Mouse (Mus musculus) skeletal muscle tissue, adult 2 months (tissue): ENCODE data around the gene Nup210.
"Not testable (repeated sequence)": the region's sequence is repeated elsewhere in the genome, so short reads cannot be mapped to it uniquely, and the experiment has no call there.

ENCODE experiments used
- DNase-seq: peaks from one replicate; pipeline ENCODE4 v3.0.0-alpha.2; 2012; ENCODE audit warnings: low read depth, low spot score

Nup210 gene

DNA sequence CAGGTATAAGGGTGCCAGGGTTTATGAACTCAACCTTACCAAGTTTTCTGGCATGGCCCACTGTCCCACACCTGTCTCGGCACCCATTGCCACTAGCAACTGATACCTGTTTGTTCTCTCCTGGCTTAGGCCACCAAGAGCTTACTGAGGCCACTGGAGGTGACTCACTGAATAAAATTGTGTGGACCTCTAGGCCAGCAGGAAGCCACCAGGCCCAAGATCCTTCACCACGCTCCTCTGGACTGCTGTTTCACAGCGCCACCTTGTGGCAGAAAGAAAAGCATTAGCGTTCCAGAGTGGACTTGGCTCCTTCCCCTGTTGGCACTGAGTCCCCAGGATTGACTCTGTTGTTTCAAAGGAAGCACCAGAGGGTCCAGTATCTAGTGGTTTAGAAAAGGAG lies 23.2 kb upstream of the Nup210 start:
- DNase-seq: peak; percentile 84

- DNase-seq: no peak
These were observed 20.8 kb upstream of the Nup210 start for GRCm38 (mm10) chr6:91137343-91137956.

GRCm38 (mm10) chr6:91130856-91131255 lies 14.2 kb upstream of the Nup210 start:
- no peak for DNase-seq

DNA sequence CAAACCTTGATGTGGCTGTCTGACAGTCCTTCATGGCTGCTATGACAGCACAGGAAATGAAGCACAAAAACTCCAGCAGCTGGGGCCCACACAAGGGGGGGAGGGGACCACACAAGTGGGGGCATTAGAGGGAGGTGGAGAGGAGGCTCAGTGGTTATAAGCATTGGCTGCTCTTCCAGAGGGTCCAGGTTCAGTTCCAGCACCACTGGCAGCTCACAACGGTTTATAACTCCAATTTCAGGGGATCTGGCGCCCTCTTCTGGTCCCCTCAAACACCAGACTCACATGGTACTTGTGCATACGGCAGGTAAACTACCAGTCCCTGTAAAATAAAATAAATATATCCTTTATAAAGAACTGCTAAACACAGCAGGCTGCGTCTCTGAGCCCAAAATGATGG lies 12.4 kb upstream of the Nup210 start:
- no peak for DNase-seq

DNA sequence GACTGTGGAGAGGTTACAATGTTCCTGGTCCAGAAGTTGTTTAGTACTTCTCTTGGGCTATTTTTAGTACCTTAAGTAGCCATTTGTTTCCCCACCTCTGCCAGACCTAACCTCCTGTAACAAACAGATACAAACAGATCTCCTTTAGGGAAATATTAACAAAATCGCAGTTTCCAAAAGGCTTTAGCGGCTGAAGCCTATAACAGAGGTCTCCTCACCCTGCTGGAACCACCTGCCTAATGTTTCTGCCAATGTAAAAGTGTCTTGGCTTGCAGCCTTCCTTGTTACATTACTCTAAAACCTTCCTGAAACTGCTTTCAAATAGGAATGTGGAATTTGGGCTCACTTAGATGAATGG lies 8.6 kb upstream of the Nup210 start:
- no peak for DNase-seq

GRCm38 (mm10) chr6:91124286-91125227 lies 7.9 kb upstream of the Nup210 start:
- no peak for DNase-seq

DNA sequence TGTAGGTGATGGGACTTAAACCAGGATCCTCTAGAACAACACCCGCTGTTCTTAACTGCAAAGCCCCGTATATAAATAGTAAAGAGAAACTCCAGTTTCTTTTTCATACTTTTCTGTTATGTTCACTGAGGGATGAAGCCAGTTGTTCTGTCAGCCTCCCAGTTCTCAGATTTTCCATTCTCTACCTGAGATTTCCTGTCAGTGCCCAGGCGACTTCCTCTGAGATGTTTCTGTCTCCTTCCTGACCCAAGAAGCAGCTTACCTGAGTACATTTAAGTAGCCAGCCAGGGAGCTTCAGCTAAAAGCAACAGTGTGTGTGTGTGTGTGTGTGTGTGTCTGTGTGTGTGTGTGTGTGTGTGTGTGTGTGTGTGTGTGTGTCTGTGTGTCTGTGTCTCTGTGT lies 6.8 kb upstream of the Nup210 start:
- no peak for DNase-seq

- DNase-seq: not testable (repeated sequence)
These were observed 4.5 kb upstream of the Nup210 start for GRCm38 (mm10) chr6:91121089-91121488.

- no peak for DNase-seq
These were observed 3.6 kb upstream of the Nup210 start for GRCm38 (mm10) chr6:91120206-91120605.

DNA sequence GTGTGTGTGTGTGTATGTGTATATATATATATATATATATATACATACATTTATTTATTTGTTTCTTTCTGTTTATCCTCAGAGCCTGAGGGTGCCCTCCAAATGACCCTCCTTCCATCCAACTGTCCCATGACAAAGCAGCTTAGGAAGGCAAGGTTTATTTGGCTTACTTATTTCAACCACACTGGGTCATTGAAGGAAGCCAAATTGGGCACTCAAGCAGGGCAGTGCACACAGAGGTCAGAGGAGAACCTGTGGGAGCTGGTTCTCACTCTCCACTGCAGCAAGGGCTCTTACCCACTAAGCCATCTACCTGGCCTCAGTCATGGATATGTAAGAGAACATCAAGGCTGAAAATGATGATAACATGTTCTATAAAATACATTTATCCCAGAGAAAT lies 1.9 kb upstream of the Nup210 start:
- DNase-seq: no peak

DNA sequence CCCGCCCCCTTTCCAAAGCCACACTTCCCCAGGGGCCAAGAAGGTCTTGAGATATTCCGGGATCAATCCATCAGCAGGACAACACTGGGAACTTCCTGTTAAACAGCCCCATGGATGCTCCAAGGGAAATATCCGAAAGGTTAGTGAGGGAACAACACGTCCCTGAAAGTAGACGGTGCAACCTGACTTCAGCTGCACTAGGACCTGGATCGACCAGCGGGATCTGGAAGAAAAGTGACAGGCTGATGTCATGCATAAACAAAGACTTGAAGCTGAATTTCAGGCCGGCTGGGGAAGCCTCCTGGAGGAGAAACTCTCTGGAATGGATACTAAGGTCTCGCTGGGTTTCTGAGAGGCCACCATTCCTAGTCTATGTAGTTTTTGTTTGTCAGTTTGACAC lies 520 bp upstream of the Nup210 start:
- no peak for DNase-seq

- no peak for DNase-seq
These were observed 776 bp downstream of the Nup210 start for GRCm38 (mm10) chr6:91115863-91116243.

DNA sequence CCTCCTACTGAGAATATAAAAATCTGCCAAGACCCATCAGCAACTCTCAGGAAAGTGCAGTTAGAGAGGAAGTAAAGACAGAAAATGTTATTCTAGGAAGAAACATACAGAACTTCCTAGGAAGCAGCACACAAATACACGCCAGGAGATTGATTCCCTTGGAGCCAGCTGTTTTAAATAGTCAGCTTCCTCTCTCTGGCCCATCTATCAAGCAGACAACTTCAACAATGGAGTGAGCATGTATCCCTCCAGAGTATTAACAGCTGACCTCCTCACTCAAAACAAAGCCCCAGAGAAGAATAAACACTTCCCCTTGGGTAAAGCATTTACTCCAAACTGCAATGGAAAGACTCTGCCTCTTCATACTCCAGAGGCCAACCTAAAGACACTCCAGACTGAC lies 1.5 kb downstream of the Nup210 start:
- no peak for DNase-seq

DNA sequence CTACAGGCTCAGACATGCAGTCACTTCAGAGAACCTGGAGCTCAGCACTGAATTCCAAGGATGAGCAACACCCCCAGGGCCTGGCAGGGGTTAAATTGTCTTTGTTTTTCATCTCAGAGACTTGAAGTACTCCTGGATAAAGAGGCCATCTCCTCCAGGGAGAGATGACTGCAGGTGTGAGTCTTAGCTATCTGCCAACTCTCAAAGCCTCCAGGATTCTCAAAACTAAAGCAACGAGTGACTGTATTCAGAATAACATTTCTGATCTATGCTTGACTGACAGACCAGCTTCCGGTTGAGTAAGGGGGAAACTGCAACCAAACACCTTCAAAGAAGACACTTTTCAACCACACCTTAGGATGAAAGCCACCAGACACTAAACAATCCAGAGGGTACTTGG lies 1.9 kb downstream of the Nup210 start:
- DNase-seq: no peak

DNA sequence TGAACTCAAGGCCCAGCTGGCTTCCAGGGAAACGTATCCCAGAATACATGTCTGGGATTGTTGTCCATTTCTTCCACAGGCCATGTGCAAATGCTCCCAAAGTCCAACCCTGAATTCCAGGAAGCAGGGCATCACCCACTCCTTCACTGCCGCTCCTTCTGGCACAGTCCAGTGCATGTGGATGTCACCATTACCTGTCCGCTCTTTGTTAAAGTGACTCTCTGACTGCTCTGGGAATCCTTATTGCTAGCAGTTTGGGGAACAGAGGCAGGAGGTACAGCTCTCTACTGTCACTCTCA lies 4.7 kb downstream of the Nup210 start:
- DNase-seq: no peak

DNA sequence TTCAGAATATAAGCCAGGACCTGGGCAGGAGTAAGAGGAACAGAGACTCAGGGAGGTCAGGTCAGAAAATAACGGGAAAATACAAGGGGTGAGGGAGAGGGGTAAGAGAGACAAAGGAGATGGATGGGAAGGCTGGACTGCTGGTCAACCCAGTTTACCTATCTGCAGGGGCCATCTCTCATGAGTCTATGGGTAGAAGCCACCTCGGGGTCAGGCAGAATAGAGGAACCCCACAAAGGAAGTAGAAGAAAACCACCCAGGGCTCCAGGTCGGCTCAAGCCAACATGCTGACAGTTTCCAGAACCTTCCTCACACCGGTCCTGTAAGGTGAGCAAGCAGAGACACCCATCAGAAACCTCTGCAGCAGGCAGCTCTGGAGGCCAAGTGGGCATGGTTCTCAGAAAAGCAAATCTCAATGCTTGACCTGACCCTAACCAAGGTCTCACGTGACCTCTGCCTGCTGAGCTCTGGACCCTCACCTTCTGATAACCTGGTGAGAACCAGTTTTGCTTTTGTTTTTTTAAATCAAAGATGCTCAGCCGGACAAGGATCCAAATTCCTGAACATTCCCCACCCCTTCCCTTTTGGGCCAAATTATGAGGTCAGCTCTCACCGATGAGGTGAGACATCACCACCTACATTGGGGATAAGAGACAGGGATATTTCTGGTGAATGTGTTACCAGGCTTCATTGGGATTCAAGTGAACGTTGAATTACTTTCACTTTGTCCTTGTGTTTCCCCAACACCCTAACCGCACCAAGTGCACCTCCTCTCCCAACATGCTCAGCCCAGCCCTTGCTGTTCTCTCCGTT lies 5.3 kb downstream of the Nup210 start:
- no peak for DNase-seq

DNA sequence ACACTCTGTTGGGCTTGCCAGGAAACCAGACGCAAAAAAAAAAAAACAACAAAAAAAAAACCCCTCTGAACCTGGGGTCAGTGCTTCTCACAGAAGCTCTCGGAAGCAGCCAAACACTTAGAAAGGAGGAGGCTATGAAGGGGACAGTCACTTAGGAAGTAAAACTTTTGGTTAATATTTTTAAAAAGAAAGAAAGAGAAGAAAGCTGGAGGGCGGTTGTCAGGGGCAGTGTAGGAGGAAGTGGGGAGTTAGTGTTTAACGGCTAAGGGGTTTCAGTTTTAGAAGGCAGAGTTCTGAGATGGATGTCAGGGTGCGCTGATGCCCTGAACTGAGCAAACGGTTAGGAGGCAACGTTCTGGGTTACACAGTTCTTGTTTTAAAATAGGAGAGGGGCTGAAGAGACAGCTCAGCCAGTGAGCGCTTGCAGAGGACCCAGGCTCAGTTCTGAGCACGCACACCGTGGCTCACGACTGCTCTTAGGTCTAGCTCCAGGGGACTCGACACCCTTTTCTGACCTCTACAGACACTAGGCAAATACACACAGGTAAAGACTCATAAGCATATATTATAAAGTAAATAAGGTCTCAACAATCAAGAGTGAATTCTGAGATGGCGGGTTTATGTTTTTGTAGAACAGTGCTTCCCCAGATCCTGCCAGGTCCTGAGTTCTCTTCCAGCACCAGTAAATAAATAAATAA lies 6.2 kb downstream of the Nup210 start:
- no peak for DNase-seq

DNA sequence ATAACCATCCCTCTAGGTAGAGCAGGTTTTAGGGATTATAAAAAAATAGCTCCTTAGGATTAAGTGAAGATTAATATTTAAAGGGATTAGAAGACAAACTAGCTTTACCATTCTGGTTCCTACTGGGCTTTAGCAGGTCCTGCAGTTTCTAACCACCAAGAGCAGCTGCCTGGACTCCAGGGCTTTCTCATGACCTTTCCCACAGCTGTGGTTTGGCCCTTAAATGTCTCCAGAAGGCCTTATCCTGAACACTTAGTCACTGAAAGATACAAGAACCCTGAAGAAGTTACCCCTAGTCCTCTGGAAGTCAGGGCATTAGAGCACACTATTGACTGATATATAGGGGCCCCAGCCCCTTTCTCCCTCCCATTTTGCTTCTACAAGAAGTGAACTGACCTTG lies 7.1 kb downstream of the Nup210 start:
- DNase-seq: no peak

GRCm38 (mm10) chr6:91108917-91109450 lies 7.6 kb downstream of the Nup210 start:
- no peak for DNase-seq

- DNase-seq: peak; percentile 42
These were observed 8.2 kb downstream of the Nup210 start for GRCm38 (mm10) chr6:91108301-91108916.

- no peak for DNase-seq
These were observed 11.1 kb downstream of the Nup210 start for GRCm38 (mm10) chr6:91105400-91106129.
